In genomic region chr13:4190904-4191303, GRCm38 (mm10) we compare ENCODE assay signal across 9 mouse cellular contexts. TPM values are rescaled to one million over a fixed set of nuclear protein-coding genes. Genes with fewer than 3 reads are reported as not detected.
DNase-seq lines count a peak whose midpoint lies in the region; ATAC-seq and TF ChIP-seq lines count a peak whose summit lies in the region.
"Had no signal": no experiment of that assay in that cellular context is flagged by ENCODE, and none has a peak within 500 bp of the region (broad histone marks: within the 10 kb centered on the region; RNA-seq: fewer than 3 reads in every experiment).

Gene Akr1c13 (plus strand): TSS chr13:4191150.

- H3K9ac ChIP-seq in hindbrain, postnatal 0 days (replicated peaks; ENCODE audit: low read length): no peak within 1 kb of the TSS
- H3K9ac ChIP-seq in hindbrain, embryonic 11.5 days (ENCODE audit: low read depth, low read length): no peak within 1 kb of the TSS
- H3K9ac ChIP-seq: midbrain, embryonic 12.5 days had no signal

- H3K4me1 ChIP-seq in hindbrain, postnatal 0 days (ENCODE audit: insufficient read depth, low read length): no peaks in the 10 kb centered on the region
- H3K4me1 ChIP-seq in hindbrain, embryonic 11.5 days (replicated peaks; ENCODE audit: control insufficient read depth, insufficient read depth, low read length): no peaks in the 10 kb centered on the region
- H3K4me1 ChIP-seq in kidney, adult 2 months (ENCODE audit: control insufficient read depth, insufficient read depth, low read length): peaks cover 4% of the 10 kb centered on the region; the same call in 1 of the 2 replicates
- no peaks in the 10 kb centered on the region for H3K4me1 ChIP-seq in cerebellum, adult 2 months (ENCODE audit: control insufficient read depth, insufficient read depth, low read length)
- H3K4me1 ChIP-seq: midbrain, embryonic 12.5 days had no signal

- no peak within 1 kb of the TSS for H3K4me3 ChIP-seq in hindbrain, postnatal 0 days (ENCODE audit: low read length)
- no peak within 1 kb of the TSS for H3K4me3 ChIP-seq in hindbrain, embryonic 11.5 days (ENCODE audit: low read depth, low read length)
- H3K4me3 ChIP-seq in kidney, adult 2 months (ENCODE audit: insufficient read depth, low read depth, low read length): no peak within 1 kb of the TSS
- H3K4me3 ChIP-seq in cerebellum, adult 2 months (replicated peaks; ENCODE audit: insufficient read depth, low read depth, low read length): no peak within 1 kb of the TSS
- H3K4me3 ChIP-seq: midbrain, embryonic 12.5 days had no signal

- H3K9me3 ChIP-seq in hindbrain, postnatal 0 days (ENCODE audit: low read length): no peaks in the 10 kb centered on the region
- H3K9me3 ChIP-seq in hindbrain, embryonic 11.5 days (ENCODE audit: control insufficient read depth, low read length): no peaks in the 10 kb centered on the region
- H3K9me3 ChIP-seq: midbrain, embryonic 12.5 days had no signal

- no peak for TF ChIP-seq CTCF in hindbrain, postnatal 0 days (IDR thresholded peaks at IDR 0.05; ENCODE audit: low read depth)
- no peak for TF ChIP-seq CTCF in kidney, adult 2 months (conservative IDR thresholded peaks at IDR 0.05; ENCODE audit: insufficient read depth, insufficient read length, low read depth, low read length)
- no peak for TF ChIP-seq CTCF in cerebellum, adult 2 months (IDR thresholded peaks at IDR 0.05; ENCODE audit: borderline replicate concordance, insufficient read depth, low read depth, low read length)

- no peak within 1 kb of the TSS for H3K27ac ChIP-seq in hindbrain, postnatal 0 days
- H3K27ac ChIP-seq in hindbrain, embryonic 11.5 days (ENCODE audit: low read depth, low read length): no peak within 1 kb of the TSS
- peak within 1 kb of the TSS; percentile 3; the same call in 1 of the 2 replicates for H3K27ac ChIP-seq in kidney, adult 2 months (ENCODE audit: insufficient read depth, low read depth, low read length)
- no peak within 1 kb of the TSS for H3K27ac ChIP-seq in cerebellum, adult 2 months (ENCODE audit: insufficient read depth, low read length)
- H3K27ac ChIP-seq: midbrain, embryonic 12.5 days had no signal

- no peaks in the 10 kb centered on the region for H3K36me3 ChIP-seq in hindbrain, postnatal 0 days (ENCODE audit: insufficient read depth, low read length)
- H3K36me3 ChIP-seq in hindbrain, embryonic 11.5 days (ENCODE audit: control insufficient read depth, insufficient read depth, low read length): no peaks in the 10 kb centered on the region
- H3K36me3 ChIP-seq in kidney, adult 2 months (ENCODE audit: control insufficient read depth, insufficient read depth, low read length): no peaks in the 10 kb centered on the region
- H3K36me3 ChIP-seq: midbrain, embryonic 12.5 days had no signal

- no peak for ATAC-seq in hindbrain, postnatal 0 days
- no peak for ATAC-seq in hindbrain, embryonic 11.5 days (ENCODE audit: low FRiP score)

- WGBS in hindbrain, postnatal 0 days: 62% methylated on average over 3 of the region's 3 CpGs
- WGBS in hindbrain, embryonic 11.5 days: 64% methylated on average over 3 of the region's 3 CpGs
- WGBS in kidney, adult 2 months: 34% methylated on average over 3 of the region's 3 CpGs
- 48% methylated on average over 3 of the region's 3 CpGs for WGBS in cerebellum, adult 2 months

- H3K27me3 ChIP-seq in hindbrain, postnatal 0 days (ENCODE audit: insufficient read depth, low read length): no peaks in the 10 kb centered on the region
- H3K27me3 ChIP-seq in hindbrain, embryonic 11.5 days (ENCODE audit: control insufficient read depth, insufficient read depth, low read length): no peaks in the 10 kb centered on the region
- no peaks in the 10 kb centered on the region for H3K27me3 ChIP-seq in kidney, adult 2 months (replicated peaks; ENCODE audit: control insufficient read depth, insufficient read depth, low read length)
- H3K27me3 ChIP-seq in cerebellum, adult 2 months (ENCODE audit: control insufficient read depth, insufficient read depth, low read length): no peaks in the 10 kb centered on the region
- H3K27me3 ChIP-seq: midbrain, embryonic 12.5 days had no signal

- DNase-seq in hindbrain, postnatal 0 days (ENCODE audit: low spot score): peak; percentile 48
- DNase-seq in hindbrain, embryonic 11.5 days (ENCODE audit: low spot score): no peak
- peak; percentile 56 for DNase-seq in T-cell, adult 2 months (ENCODE audit: low spot score)
- DNase-seq in kidney, adult 2 months: peak; percentile 81
- DNase-seq in lung, postnatal 10 days: peak; percentile 75
- no peak for DNase-seq in layer of hippocampus, adult 8-10 months (ENCODE audit: low spot score in 2 of 2)
- DNase-seq in cerebellum, adult 2 months: no peak
- DNase-seq in ovary, adult 18-20 months (ENCODE audit: low spot score): no peak

- H3K4me2 ChIP-seq in hindbrain, postnatal 0 days (ENCODE audit: low read depth, low read length): no peak within 1 kb of the TSS
- no peak within 1 kb of the TSS for H3K4me2 ChIP-seq in hindbrain, embryonic 11.5 days (replicated peaks; ENCODE audit: low read depth, low read length)
- H3K4me2 ChIP-seq: midbrain, embryonic 12.5 days had no signal

- no peak for TF ChIP-seq POLR2A in kidney, adult 2 months (IDR thresholded peaks at IDR 0.05; ENCODE audit: low read depth, low read length)
- TF ChIP-seq POLR2A in cerebellum, adult 2 months (IDR thresholded peaks at IDR 0.05; ENCODE audit: borderline replicate concordance, insufficient read depth, low read length): no peak

RNA-seq across cellular contexts. Expression of gene Akr1c13, which starts in this region (rescaled TPM):
- 0.10 and 4.6 TPM in 2 replicates for total RNA-seq in hindbrain, postnatal 0 days (2014; rRNA removed)
- 3.5 and 4.2 TPM in 2 replicates for polyA plus RNA-seq in hindbrain, postnatal 0 days (2015; fragmentation: Nextera tagmentation; extraction: Ambion mirVana)
- polyA plus RNA-seq in hindbrain, embryonic 11.5 days (2014; fragmentation: Nextera tagmentation; extraction: Ambion mirVana): 1.0 TPM in 2 replicates
- 12.8 and 17.2 TPM in 2 replicates for polyA plus RNA-seq in kidney, adult 2 months (2012; rRNA removed)
- 1 to 10 TPM in 2 of 4 experiments, not detected in 2; 1.7 to 2.9 TPM for total RNA-seq in layer of hippocampus, adult 8-10 months (2022)
- 0.32 and 0.77 TPM in 2 replicates for polyA plus RNA-seq in cerebellum, adult 2 months (2012; rRNA removed)

Comparison
In these comparisons a context has a peak if more than half of its experiments do, and no peak if none do; other contexts are left out.
1. DNase-seq: peak in hindbrain, postnatal 0 days (single experiment), T-cell, adult 2 months (single experiment), kidney, adult 2 months (single experiment) and lung, postnatal 10 days (single experiment); none in hindbrain, embryonic 11.5 days (single experiment), layer of hippocampus, adult 8-10 months (0 of 2), cerebellum, adult 2 months (0 of 2) and ovary, adult 18-20 months (single experiment).